Mouse (Mus musculus) brown adipose tissue, adult 24 weeks (tissue): ENCODE results near the gene Abcc1. TPM values are rescaled to one million over a fixed set of nuclear protein-coding genes. Genes with fewer than 3 reads are reported as not detected.

Source experiments
- H3K27ac ChIP-seq: fragments of 200-500 bp; replicated peaks from 2 replicates; pipeline ENCODE4 v1.5.1; 2012; ENCODE audit warnings: low read depth, mild to moderate bottlenecking, low read length
- H3K4me1 ChIP-seq: fragments of 200-500 bp; 2 replicates; pipeline ENCODE4 v1.6.1; 2012; ENCODE audit warnings: low read length, mixed read lengths; ENCODE audit not compliant: control insufficient read depth, insufficient read depth, insufficient read length
- H3K4me3 ChIP-seq: fragments of 200-500 bp; 2 replicates; pipeline ENCODE4 v1.5.1; 2012; ENCODE audit warnings: low read depth, mild to moderate bottlenecking, low read length, moderate library complexity; ENCODE audit not compliant: insufficient read depth
- polyA plus RNA-seq: library from polyadenylated mRNA; stranded (reverse); fragments of >200 nt; gene quantifications from 2 replicates; pipeline ENCODE4 v1.2.4, GENCODE M21; 2012; ENCODE audit not compliant: missing spikeins, insufficient read depth, insufficient read length

Gene Abcc1
- polyA plus RNA-seq, 1 experiment, result 11.1 TPM

DNA sequence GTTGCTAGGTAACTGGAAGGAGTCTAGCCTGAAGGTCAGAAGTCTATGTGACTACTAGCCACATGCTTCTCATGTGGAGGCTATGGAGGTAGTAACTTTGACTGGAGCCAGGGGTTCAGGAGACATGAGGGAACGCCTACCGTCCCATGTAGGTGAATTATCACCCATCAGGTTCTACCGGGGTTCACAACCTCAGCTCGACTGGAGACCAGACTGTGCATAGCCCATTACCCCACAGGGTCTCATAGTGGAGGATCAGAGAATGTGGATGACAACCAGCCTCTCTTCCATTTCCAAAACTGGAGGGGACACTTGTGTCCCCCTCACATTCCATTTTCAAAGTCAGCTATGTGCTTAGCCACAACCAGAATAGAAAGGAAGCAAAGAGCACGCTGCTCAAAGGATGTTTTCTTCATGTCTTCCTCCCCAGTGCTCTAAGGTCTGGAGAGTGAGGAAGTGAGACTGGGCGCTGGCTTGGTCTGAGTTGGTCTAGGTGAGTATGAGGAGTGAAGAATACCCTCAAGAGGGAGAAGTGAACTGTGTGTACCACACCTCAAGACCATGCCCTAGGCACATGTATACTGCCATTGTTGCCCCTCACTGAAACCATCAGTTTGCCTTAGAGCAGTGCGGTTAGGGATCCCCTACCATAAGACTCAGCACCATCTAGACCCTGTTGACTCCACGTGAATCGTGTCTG, 115.5 kb downstream of the Abcc1 start:
- Histone ChIP-seq H3K27ac (no peak overlapping the region), H3K4me3 (no peak overlapping the region), H3K4me1 (0 out of 2 replicates have a peak, but pooled peaks cover 2% of the 10 kb centered on the region)

DNA sequence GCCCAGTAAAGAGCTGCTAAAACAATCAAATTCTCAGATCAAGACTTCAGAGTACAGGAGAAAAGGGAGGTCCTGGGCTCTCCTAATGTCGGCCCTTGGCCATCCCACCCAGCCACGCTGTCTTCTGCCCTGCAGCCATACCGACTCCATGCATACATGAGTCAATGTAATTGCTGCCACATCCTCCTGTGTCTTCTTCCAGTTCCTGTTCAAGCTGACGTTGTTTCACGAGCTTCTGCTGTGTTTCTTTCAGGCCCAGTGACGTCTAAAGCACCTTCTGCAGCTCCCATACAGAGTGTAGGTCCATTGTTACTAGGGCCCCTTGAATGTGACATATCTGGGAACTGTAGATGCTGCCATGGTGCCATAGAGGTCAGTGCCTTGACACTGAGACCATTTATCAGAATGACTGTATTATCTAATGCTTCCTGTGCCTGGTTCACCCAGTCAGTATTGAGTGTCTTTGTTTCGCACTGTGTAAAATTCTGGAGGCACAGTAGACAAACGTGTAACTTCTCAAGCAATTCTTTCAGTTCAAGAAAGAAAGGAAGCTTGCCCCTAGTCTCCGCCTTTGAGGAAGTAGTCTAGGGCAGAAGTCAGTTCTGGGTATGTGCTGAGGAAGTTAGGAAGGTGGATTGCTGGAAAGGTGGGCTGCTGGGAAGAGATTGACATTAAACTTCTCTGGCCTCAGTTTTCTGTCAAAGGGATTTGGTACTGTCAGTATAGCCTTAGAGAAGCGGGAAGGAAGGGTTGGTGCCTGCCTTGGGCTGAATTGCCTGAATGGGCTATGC, 116.3 kb downstream of the Abcc1 start:
- Histone ChIP-seq H3K4me3 (no peak overlapping the region), H3K27ac (no peak overlapping the region), H3K4me1 (0 out of 2 replicates have a peak, but pooled peaks cover 2% of the 10 kb centered on the region)

GRCm38 (mm10) chr16:14479641-14480040, 118.3 kb downstream of the Abcc1 start:
- 0 out of 2 replicates have a peak, but pooled peaks cover 2% of the 10 kb centered on the region for H3K4me1 ChIP-seq
- no peak overlapping the region for H3K4me3 ChIP-seq

GRCm38 (mm10) chr16:14483221-14483620, 121.9 kb downstream of the Abcc1 start:
- no peaks in the 10 kb centered on the region for H3K4me1 ChIP-seq
- no peak overlapping the region for H3K4me3 ChIP-seq
- H3K27ac ChIP-seq, result no peak overlapping the region

More at GRCm38 (mm10) chr16:14479641-14480040, 118.3 kb downstream of the Abcc1 start:
- H3K27ac ChIP-seq, result no peak overlapping the region

GRCm38 (mm10) chr16:14493491-14494114, 132.2 kb downstream of the Abcc1 start:
- no peaks in the 10 kb centered on the region for H3K4me1 ChIP-seq
- no peak overlapping the region for H3K27ac ChIP-seq
- H3K4me3 ChIP-seq, result no peak overlapping the region

- Histone ChIP-seq H3K27ac (no peak overlapping the region), H3K4me3 (no peak overlapping the region), H3K4me1 (no peaks in the 10 kb centered on the region)
Measured at GRCm38 (mm10) chr16:14501649-14502360, 140.4 kb downstream of the Abcc1 start.

- Histone ChIP-seq H3K27ac (no peak overlapping the region), H3K4me3 (no peak overlapping the region), H3K4me1 (no peaks in the 10 kb centered on the region)
Measured at GRCm38 (mm10) chr16:14506461-14506860, 145.1 kb downstream of the Abcc1 start.

Other genes starting within 250 kb of the Abcc1 start
- 14.3 and 16.5 TPM in 2 replicates for gene Nde1, start 198.3 kb upstream of the Abcc1 start, polyA plus RNA-seq
- gene Marf1, start 198.2 kb upstream of the Abcc1 start, polyA plus RNA-seq, result 12.3 and 14.0 TPM in 2 replicates
- gene Myh11, start 70.2 kb upstream of the Abcc1 start, polyA plus RNA-seq, result 5.9 and 11.0 TPM in 2 replicates
- 79.2 and 86.7 TPM in 2 replicates for gene Fopnl, start 44.2 kb upstream of the Abcc1 start, polyA plus RNA-seq
- not detected in 2 replicates for gene A630010A05Rik, start 200.8 kb downstream of the Abcc1 start, polyA plus RNA-seq